In genomic region chr10:20010018-20010417, GRCm38 (mm10) we compare ENCODE assay signal across 20 mouse cellular contexts.
"Had no signal": no experiment of that assay in that cellular context is flagged by ENCODE, and none has a peak within 500 bp of the region (broad histone marks: within the 10 kb centered on the region; RNA-seq: fewer than 3 reads in every experiment).

No protein-coding gene starts in this region.

- DNase-seq: kidney, adult 11 months; kidney, adult 9 months; kidney, postnatal 25 days; layer of hippocampus, postnatal 36 days; liver, embryonic 13.5 days; lung, embryonic 14.5 days; lung, postnatal 10 days; midbrain, embryonic 14.5 days; right cerebral cortex, adult 18-20 months; right cerebral cortex, postnatal 14 days; right cerebral cortex, postnatal 4 days; thymus, adult 2 months; thymus, postnatal 14 days; thymus, postnatal 4 days had no signal

- H3K9ac ChIP-seq: liver, embryonic 13.5 days; lung, embryonic 14.5 days; neural tube, embryonic 12.5 days; neural tube, embryonic 15.5 days had no signal

- H3K4me3 ChIP-seq: left cerebral cortex, adult 2 months; liver, embryonic 13.5 days; neural tube, embryonic 12.5 days; neural tube, embryonic 15.5 days had no signal

- H3K4me2 ChIP-seq: liver, embryonic 13.5 days; lung, embryonic 14.5 days; neural tube, embryonic 12.5 days; neural tube, embryonic 15.5 days had no signal

- H3K27ac ChIP-seq: kidney, postnatal 0 days; left cerebral cortex, adult 2 months; liver, embryonic 13.5 days; macrophage; neural tube, embryonic 12.5 days; neural tube, embryonic 15.5 days; stomach, postnatal 0 days had no signal

- H3K4me1 ChIP-seq: liver, embryonic 13.5 days; neural tube, embryonic 12.5 days had no signal

- H3K9me3 ChIP-seq: liver, embryonic 13.5 days; neural tube, embryonic 12.5 days; neural tube, embryonic 15.5 days had no signal

- H3K27me3 ChIP-seq: liver, embryonic 13.5 days; neural tube, embryonic 12.5 days; neural tube, embryonic 15.5 days had no signal

- H3K36me3 ChIP-seq: liver, embryonic 13.5 days; neural tube, embryonic 12.5 days; neural tube, embryonic 15.5 days had no signal
